Mouse (Mus musculus): Measurements from ENCODE around the gene Cnot1.

Cnot1 gene

GRCm38 (mm10) chr8:95688073-95688672 is 119.1 kb downstream of the Cnot1 start:
- DNase-seq (ENCODE audit: low spot score in 2 of 2), result no peak

- DNase-seq (ENCODE audit: low spot score in 2 of 2), result no peak
Measured at GRCm38 (mm10) chr8:95678024-95678611, 129.1 kb downstream of the Cnot1 start.

- no peak for DNase-seq (ENCODE audit: low spot score in 2 of 2)
Measured at GRCm38 (mm10) chr8:95677591-95678023, 129.7 kb downstream of the Cnot1 start.

- DNase-seq (ENCODE audit: low spot score in 2 of 2), result no peak
Measured at GRCm38 (mm10) chr8:95676631-95677030, 130.6 kb downstream of the Cnot1 start, which contains the start of gene Ndrg4. Gene Ndrg4, plus strand, starts transcription at chr8:95676980.

- no peak for DNase-seq (ENCODE audit: low spot score in 2 of 2)
Measured at GRCm38 (mm10) chr8:95672811-95673210, 134.5 kb downstream of the Cnot1 start.

GRCm38 (mm10) chr8:95671861-95672260 is 135.4 kb downstream of the Cnot1 start:
- no peak for DNase-seq (ENCODE audit: low spot score in 2 of 2)

- DNase-seq (ENCODE audit: low spot score in 2 of 2), result no peak
Measured at GRCm38 (mm10) chr8:95669967-95670366, 137.3 kb downstream of the Cnot1 start.

Measured in spleen, postnatal 4 days (tissue).